Mouse (Mus musculus) left cerebral cortex, adult 9 months (tissue): ENCODE measurements around the gene Ripor2.

ENCODE experiments used
- DNase-seq, 2 experiments: peaks; one replicate each; pipeline ENCODE4 v3.0.0; 2022; ENCODE audit warnings: low spot score in 2 of 2

The Ripor2 gene

DNA sequence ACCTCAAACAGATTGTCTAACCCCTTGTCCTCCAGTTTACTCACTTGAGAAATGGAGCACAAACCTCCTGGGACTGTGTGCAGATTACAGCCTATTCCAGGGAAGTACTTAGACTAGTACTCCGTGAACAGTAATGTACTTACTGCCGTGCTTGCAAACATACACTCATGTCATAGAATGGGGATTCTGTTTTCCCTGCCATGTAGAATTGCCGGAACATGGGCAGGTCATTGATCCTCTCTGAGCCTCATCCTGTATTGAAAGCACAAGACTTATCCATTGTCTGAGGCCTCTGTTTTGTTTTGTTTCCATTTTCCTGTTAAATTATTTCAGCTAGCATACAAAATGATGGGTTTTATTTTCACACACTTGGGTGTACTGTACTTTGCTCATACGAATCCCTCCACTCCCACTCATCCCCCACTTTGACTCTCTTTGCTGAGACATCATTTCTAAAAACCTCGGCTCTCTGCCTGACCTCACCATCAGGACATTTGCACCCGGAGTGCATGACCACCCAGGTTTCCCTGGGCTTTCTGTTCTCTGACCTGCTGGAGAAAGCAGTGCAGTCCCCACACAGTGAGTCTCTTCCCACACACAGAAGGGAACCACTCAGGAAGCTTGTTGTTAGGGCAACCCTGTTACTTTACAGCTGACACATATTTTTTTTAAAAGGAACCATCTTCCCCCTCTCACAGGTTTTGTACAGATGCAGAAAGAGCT is 35.2 kb downstream of the Ripor2 start:
- DNase-seq = no peak

DNA sequence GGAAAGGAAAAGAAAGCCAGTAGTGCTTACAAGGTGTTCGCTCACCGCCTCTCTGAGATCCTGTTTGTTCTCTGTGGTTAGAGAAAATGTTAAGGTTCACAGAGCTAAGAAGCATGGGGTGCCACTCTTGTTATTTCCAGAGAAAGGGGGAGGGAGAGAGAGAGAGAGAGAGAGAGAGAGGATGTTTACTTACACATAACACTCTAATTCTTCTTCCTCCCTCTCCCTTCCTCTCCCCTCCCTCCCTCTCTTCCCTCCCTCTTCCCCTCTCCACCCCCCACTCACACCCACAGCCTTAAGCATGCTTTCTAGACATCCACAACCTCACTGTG is 35.8 kb downstream of the Ripor2 start:
- DNase-seq = no peak

DNA sequence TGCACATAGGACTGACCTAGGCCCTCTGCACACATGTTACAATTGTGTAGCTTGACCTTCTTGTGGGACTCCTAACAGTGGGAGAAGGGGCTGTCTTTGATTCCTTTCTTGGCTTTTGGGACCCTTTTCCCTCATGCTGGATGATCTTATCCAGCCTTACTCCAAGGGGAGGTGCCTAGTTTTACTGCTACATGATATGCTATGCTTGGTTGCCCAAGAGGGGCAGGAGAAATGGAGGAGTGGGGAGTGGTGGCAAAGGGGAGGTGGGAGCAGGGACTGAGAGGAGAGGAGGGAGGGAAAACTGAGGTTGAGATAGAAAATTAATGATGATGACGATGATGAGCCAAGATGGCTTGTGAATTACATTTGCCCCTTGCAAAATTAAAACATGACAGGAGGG is 37.7 kb downstream of the Ripor2 start:
- DNase-seq = no peak

DNA sequence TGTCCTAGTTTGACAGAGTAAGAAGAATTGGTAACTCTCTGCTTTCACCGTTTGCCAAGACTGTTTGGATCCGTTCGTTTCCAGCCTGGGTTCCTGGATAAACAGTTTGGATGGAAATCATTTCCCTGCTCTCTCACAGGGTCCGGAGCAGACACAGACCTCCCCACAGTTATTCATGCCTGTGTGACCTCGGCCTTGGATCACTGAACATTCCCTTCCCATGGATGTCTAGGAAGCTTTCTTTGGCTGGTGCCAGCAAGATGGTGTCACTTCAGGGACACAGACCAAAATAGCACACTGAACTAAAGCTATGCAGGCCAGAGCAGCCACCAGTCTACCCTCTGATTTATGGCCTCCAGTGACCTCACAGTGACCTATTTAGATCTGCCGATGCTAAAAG is 38.5 kb downstream of the Ripor2 start:
- no peak for DNase-seq

DNA sequence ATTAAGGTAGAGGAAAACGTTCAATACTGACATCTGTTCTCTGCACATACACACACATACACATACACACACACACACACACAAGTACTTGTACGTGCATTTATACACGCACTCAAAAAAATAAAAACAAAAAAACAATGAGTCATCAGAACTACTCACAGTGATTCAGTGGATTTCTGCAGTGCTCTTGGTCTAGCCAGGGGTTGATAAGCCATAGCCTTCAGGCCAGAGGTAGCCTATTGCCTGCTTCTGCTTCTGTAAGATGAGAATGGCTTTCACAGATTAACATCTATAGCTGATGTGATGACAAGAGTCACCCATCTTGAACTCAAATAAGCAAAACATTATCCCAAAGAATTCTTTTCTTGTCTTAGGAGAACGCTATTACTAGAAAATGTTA is 41.6 kb downstream of the Ripor2 start:
- DNase-seq = no peak

DNA sequence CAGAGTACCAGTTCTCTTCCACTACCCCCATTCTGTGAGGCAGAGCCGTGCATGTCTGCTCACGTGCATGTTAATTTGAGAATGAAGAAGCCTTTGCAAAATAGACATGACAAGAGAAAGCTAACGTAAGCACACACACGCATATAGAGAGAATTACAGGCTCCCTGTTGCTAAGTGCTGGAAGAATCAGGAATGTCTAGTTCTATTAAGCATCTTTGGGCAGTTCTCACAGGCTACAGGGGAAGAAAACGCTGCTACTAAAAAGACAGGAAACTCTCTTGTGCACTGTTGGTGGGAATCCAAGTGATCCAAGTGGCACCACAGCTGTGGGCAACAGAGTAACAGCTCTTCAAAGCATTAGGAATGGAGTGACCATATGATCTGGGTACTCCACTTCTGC is 43.1 kb downstream of the Ripor2 start:
- DNase-seq = no peak

DNA sequence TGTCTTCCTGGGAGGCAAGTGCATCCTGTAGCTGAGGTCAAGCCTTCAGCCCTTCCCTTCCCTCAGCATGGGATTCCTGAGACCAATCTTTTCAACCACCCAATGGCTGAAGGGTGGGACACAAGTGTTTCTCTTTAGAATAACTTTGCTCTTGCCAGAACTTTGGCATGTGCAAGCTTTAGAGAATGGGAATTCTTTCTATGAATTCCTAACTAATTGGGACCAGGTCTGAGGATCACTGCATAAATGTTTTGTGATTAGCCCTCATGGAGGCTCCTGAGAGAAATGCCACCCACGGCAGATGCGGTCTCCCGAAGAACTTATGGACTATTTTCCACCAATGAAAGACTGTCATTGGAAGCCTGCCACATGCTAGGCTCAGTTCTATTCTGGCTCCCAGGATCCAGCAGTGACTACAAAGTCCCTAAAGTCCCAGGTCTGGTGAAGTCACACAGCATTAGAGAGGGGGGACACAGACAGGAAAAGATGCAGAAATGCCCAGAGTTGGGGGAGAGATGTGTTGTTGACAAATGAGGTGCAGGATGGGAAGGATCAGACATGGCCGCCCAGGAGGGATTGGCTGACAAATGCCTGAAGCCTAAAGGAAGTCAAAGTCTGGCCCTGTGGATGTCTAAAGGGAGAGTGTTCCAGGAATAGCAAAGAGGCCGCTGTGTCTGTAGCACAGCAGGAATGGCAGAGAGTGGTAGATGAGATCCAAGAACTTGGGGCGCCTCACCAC is 44.9 kb downstream of the Ripor2 start:
- no peak for DNase-seq

DNA sequence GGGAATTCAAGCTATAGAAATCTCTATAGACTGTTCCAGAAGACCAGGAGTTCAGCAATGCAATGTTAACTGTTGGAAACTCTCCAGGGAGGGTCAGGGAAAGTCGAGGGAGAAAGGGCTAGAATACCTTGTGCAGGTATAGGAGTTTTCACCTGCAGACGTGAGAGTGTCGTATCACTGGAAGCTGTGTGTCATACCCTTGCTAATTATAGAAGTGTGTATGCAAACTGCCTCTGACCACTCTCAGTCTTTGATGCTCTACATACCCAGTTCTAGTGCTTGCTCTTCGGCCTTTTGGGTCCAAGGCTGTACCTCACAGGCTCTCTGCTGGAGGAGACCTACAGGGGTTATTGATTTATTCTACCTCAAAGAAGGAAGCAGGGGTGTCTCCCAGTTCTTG is 46.2 kb downstream of the Ripor2 start:
- no peak for DNase-seq

DNA sequence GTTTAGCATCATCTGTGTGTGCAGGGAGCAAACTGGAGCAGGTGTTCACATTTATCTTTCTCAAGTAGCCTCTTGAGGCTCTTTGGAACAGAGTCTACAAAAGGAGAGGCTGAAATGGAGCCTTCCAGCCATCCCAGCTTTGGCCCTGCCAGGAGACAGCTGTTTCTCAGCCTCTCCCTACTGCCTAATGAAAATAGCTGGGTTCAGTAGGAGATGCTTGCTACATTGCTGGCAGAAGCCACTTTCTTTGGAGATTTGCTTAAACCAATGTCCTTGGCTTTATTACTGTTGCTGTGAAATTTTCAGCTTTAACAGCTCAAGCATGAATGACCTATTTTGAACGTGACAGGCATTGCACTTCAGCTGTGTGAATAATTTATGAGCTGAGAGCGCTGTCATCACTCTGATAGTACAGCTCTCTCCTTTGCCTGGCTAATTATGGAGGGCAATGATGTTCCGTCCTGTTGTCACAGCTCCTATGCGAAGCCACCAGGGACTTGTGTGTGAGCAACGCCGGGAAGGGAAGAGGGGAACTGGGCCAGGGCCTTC is 47.2 kb downstream of the Ripor2 start:
- no peak for DNase-seq

DNA sequence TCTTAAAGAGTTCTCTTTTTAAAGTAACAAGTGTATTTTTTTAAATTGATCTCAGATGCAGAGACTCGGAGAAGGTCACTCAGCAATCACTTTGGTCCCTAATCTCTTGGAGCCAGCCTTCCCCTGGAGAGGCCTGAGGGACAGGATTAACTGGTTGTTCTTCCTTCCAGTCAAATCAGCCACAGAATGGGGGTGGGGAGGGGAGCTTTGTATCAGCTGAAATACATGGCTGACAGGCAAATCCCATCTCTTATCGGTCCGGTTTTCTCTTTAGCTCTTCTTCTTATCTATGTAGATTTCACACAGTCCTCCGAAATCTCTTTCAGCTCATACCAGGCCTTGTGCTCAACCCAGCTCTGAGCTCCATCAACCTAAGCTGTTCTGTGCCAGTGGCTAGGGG is 48.4 kb downstream of the Ripor2 start:
- no peak for DNase-seq

DNA sequence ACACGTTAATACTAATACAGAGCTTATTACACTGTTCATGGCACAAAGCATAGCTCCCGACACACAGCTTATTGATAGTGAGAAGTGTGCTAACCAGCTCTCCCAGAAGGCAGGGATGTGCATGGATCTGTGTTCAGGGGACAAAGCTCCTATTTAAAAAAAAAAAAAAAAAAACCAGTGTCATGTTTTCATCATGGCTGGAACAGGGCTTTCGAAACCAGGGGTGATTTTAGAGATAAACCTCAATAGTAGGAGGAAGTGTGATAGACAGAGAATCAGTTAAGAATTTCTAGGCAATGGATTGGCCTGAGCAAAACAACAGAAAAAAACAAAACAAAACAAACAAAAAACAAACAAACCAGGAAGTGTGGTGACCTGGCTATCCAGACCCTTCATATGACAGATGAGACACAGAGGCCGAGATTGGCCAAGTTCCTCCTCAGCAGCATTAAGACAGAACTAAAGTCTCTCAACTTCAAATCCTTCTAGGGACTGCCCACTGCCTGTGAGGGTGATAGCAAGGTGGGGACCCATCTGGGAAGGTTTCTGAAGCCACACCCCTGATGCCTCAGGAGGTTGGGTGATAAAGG is 51.1 kb downstream of the Ripor2 start:
- DNase-seq = no peak

DNA sequence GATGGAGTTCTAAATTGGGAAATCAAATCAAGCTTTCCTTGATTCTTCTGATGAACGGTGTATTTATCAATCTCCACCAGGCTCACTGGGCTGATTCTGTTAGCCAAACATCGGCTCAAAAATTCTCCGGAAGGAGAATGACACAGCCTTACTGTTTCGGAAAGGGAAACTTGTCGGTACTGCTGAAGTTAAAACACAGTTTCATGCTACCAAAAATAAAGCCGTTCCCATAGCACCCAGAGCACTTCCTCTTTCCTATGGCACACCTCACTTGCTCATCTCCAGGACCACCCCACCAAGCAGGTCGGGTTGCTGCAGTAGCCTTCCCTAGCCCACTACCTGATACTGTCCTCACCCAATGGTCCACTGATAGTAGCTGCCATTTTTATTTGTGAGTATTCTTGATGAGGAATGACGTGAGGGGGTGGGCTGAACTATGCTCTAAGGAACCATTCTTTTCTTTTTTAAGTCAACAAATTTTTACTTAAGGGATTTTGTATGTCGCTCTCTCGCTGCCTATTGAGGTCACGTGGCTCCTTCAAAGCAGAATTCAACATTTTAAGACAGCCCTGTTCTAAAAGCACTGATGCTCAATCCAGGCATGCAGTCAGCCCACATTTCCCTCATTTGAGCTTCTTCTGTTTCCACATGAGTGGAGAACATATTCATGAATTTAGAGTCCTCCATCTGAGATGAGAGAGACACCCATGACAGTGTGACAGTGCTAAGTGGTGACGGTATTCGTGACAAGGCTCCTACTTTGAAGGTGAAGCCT is 52.5 kb downstream of the Ripor2 start:
- DNase-seq = no peak

DNA sequence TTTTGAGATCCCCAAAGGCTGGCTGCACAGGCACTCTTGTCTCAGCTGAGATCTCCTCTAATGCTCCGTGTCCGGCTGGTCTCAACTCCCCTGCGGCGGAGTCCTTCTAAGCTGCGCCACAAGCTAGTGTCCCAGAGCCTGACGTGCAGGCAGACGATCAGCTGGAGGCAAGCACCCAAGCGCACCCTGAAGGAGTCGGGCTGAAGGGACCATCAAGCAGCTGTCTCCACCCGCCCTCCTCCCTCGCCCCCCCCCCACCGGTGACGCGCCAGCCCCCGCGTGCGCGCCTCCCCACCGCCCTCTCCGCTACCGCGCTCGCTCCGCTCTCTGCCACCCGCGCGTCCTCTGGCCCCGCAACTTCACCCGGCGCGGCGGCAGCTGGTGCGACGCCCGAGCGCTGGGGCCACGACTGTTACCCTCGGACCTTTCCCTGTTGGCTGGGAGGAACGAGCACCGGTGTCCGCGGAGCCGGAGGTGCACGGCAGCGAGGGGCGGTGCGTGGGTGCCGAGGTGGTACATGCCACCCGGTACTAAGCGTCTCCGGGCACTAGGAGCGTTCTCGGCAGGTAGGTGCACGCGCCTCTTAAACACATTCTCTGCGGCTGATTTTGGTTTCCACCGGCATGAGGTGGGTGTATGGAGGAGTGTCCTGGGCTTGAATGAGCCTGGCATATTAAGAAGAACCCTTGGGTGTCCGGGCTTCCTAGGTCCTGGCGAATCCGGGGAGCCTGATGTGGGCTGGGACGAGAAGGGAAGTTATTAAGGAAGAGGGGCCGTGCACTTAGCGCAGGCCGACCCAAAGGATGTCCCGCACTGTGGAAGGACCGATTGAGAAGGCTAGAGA is 56.6 kb downstream of the Ripor2 start:
- peak in 1 of 2 experiments; percentile 60 for DNase-seq

DNA sequence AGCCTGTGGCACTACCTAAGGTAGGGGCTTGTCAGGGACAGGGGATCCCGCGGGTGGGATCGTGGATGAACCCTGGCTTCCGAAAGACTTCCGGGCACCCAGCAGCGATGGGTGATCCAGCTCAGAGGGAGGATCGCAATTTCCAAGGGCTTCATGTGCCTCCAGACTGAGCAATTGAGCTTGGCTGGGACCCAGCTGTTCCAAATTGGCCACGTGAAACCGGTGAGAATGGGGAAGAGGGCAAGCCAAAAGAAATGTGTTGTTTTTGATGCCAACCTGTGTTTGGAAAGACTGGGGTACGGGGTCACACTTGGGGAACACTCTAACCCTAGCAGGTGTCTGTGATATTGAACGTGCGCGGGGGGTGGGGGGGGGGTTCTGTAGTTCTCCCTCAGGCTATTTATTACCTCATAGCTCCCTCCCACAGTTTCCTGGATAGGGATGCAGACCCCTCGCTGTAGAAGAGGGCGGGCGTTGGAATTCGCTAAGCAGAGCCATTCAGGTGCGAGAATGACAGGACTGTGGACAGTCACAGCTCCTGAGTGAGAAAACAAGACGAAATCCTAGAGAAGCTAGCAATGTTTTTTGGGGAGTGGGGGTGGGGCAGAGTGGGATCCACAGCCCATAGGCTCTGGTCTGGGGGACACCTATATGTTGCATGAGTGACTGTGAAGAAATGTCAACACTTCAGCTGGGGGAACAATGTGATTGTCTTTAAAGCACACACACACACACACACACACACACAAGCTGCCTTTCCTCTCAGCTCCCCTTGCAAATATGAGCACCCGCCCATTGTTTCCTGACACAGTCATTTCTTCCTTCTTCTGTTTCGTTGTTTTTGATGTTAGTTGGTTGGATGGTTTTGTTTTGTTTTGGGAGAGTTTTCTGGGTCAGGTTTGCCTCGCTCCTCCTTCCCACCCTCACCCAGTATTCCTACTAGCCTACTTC is 57.5 kb downstream of the Ripor2 start:
- peak in 1 of 2 experiments; percentile 17 for DNase-seq

DNA sequence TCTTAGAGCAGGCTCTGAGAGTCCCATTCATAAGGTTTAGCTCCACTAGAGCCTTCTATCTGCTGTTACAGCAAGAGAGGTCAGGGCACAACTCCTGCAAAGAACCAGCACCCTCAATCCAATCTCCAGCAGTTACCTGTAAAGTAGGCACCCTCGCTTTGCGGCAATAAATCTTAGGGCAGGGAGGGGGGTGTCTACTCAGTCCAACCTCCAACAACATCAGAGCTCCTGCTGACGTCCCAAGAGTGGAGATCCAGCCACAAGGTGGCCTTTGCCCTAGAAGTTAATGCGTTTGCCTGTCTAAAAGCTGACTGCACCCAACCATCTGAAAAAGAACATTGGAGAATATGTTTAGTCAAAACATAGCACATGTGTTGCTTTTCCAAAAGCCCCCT is 58.2 kb downstream of the Ripor2 start:
- no peak for DNase-seq

DNA sequence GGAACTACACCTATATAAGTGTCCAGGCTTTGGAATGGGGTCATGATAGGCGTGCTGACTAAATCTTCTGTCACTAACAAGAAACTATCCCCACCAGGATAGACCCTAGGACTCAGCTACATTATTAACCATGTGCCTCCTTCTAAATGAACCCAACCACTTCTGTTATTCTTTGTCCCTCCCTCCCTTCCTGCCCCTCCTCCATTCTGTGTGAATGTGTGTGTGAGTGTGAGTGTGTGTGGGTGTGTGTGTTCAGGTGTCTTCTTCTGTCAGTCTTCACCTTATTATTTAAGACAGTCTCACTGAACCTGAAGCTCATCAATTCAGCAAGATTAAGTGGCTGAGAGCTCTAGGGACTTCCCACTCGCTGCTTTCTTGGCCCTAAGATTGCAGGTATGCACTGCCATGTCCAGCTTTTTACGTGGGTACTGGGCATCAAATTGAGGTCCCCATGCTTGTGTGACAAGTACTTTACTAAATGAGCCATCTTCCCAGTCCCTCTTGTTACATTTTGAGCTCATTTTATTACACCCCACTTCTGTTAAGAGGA is 58.9 kb downstream of the Ripor2 start:
- no peak for DNase-seq

DNA sequence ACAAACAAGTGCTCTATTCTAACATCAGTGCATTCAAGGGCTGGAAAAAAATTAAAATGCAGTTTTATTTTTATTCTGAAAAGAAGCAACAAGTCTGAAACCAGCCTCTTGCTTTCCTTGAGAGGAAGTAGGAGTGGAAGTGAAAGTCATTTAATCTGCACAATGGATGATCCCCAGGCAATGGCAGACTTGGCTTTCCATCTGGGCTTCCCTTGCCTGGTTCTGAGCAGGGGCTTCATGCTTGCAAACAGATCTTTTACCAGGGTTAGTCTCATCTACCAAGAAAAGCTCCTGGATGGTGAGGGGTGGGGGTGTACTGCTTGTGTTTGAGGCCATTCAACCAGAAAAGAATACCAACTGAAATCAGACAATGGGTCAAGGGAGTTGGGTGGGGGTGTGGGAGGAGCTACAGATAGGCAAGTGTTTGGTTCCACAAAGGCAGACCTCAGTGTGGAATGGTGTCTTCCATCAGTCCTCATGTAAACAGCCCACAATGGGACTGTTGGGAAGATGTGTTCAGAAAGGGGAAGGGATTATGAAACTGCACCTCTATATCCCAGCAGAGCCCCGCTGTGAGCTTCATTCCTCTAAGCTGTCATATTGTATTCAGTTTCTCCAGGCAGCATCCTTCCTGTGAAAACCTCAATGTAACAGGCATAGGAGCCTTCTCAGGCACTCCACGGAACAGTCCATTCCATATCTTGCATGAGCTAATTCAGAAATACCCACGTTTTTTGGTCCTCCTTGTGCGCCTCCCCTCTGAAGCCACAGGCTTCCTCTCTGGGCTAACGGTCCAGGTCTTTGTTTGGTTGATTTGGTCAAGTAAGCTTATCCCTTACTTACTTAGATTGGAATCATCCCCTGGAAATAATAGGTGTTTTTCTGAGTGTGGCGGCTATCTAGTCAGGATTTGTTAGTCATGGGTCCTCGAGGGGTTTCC is 59.8 kb downstream of the Ripor2 start:
- no peak for DNase-seq

DNA sequence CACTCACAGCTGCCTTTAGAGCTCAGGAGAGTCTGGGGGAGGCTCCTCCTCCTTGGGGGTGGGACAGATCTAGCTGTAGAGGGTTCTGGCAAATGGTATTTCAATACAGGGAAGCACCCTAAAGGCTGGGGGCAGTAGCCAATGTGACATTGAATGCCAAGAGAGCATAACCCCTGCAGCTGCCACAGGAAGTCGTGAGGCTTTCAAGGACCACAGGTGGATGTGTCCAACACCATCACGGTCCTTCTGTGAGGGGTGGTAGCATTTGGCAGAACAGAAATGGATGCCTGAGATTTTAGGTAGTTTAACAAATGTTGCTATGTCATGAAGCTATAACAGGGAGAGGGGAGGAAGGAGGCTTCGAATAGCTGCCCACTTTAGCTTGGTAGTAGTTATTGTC is 63.2 kb downstream of the Ripor2 start:
- DNase-seq = no peak

DNA sequence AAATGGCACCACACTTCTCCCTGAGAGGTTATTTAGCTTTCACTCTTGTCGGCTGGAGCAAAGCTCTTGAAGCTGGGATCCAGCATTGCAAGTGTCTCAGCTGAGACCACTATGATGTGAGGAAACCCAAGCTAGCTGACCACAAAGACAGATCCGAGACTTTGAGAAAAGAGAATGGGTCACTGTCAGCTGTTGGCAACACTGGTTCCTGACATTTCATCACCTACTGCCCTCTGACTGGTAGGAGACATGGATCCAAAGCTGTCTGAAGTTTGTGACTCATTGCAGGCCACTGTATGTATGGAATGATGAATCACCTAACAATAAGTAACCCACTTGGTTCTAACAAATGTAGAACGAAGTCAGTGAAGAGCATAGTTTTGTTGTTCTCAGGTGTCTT is 64.3 kb downstream of the Ripor2 start:
- DNase-seq = no peak
